Mouse (Mus musculus) limb, embryonic 14.5 days (tissue): ENCODE data around the gene Bfsp1. TPM values are rescaled to one million over a fixed set of nuclear protein-coding genes. Genes with fewer than 3 reads are reported as not detected.

Experiments
- ATAC-seq: fragments of 200-750 bp; cut with Nextera tagmentation; 2 replicates; pipeline ENCODE4 v1.8.0; 2017; ENCODE audit warnings: low read depth, moderate number of reproducible peaks, moderate TSS enrichment; ENCODE audit not compliant: low FRiP score
- DNase-seq: peaks from one replicate; pipeline ENCODE4 v3.0.0-alpha.2; 2015; ENCODE audit warnings: low spot score
- H3K27ac ChIP-seq: fragments of 300-500 bp; sonication (generic); replicated peaks from 2 replicates; pipeline ENCODE4 v1.5.1; 2014; ENCODE audit warnings: low read depth, mild to moderate bottlenecking, low read length, moderate library complexity, mixed read lengths
- H3K27me3 ChIP-seq: fragments of 300-500 bp; sonication (generic); 2 replicates; pipeline ENCODE4 v1.6.1; 2014; ENCODE audit warnings: low read length, mixed read lengths; ENCODE audit not compliant: control insufficient read depth, insufficient read depth
- H3K36me3 ChIP-seq: fragments of 300-500 bp; sonication (generic); 2 replicates; pipeline ENCODE4 v1.6.1; 2014; ENCODE audit warnings: mild to moderate bottlenecking, low read length, moderate library complexity, mixed read lengths; ENCODE audit not compliant: control insufficient read depth, insufficient read depth
- H3K4me1 ChIP-seq: fragments of 300-500 bp; sonication (generic); 2 replicates; pipeline ENCODE4 v1.6.1; 2014; ENCODE audit warnings: antibody characterized with exemption, low read length, mixed read lengths; ENCODE audit not compliant: control insufficient read depth, insufficient read depth
- H3K4me2 ChIP-seq: fragments of 300-500 bp; sonication (generic); replicated peaks from 2 replicates; pipeline ENCODE4 v1.6.1; 2014; ENCODE audit warnings: low read depth, mild to moderate bottlenecking, low read length, moderate library complexity; ENCODE audit not compliant: severe bottlenecking
- H3K4me3 ChIP-seq: fragments of 300-500 bp; sonication (generic); replicated peaks from 2 replicates; pipeline ENCODE4 v1.5.1; 2014; ENCODE audit warnings: low read length
- H3K9ac ChIP-seq: fragments of 300-500 bp; sonication (generic); 2 replicates; pipeline ENCODE4 v1.6.1; 2014; ENCODE audit warnings: mild to moderate bottlenecking, low read depth, low read length, moderate library complexity; ENCODE audit not compliant: severe bottlenecking
- H3K9me3 ChIP-seq: fragments of 300-500 bp; sonication (generic); 2 replicates; pipeline ENCODE4 v1.6.1; 2016; ENCODE audit warnings: low read length; ENCODE audit not compliant: control insufficient read depth
- POLR2A ChIP-seq: fragments of 200-500 bp; IDR thresholded peaks from 2 replicates; pipeline ENCODE4 v1.8.0; 2012; ENCODE audit warnings: inconsistent platforms, mild to moderate bottlenecking, moderate library complexity, borderline replicate concordance; ENCODE audit not compliant: insufficient read depth, insufficient read length; ENCODE audit errors: extremely low read depth
- WGBS: fragments of 180-500 bp; shearing (Covaris S2); extraction: QIAGEN DNeasy Blood & Tissue Kit; methylation state at CpG from one replicate; pipeline ENCODE4 v1.1.7; 2014; 5-methylcytosine and 5-hydroxymethylcytosine counted together
- polyA plus RNA-seq, 2 experiments: library from polyadenylated mRNA; depleted of rRNA in 1 of 2; stranded (reverse) in 1 of 2; unstranded in 1 of 2; fragments of >200 nt; fragmentation: Nextera tagmentation in 1 of 2; extraction: Ambion mirVana in 1 of 2; gene quantifications; 2 replicates each; pipeline versions ENCODE4 v1.2.1 to v1.2.3; 2012 to 2014

Bfsp1 gene
- polyA plus RNA-seq, 2 experiments, result 2.2 to 3.1 TPM

DNA sequence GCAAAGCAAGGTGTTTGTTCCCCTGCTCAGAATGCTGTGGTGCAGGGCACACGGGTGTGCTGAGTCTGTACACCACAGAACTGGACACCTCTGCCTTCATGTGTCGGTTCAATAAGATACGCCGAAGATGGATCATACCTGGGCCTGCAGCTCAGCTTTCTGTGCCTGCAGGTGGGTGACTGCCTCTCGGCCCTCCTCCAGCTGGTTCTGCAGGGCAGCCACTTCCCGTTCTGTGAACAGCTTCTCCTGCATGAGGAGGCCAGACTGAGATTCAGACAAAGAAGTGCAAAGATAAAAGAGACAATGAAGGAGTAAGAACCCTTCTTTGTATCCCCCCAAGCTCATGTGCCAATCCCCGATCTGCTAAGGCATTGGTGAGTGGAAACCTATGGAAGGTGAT is 21.4 kb downstream of the Bfsp1 start:
- Histone ChIP-seq H3K36me3 (no peaks in the 10 kb centered on the region), H3K27ac (no peak overlapping the region)
- 71% methylated on average over 7 of the region's 7 CpGs for WGBS

DNA sequence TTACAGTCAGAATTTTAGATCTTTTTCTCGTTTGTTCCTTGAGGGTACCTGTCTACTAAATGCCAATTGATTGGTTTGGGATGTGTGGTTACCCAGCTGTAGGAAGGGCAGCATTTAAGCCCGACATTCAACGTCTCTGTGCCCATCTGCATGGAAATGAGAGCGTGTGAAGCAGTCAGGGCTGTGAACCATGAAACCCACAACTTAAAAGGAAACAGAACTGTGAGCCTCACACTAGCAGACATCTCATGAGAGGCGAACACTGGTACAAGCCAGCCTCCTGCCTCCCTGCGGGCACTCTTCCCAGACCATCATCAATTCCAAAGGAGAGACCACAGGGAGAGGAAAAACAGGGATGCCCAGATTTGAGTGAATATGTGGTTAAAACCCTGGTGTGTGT is 22.1 kb downstream of the Bfsp1 start:
- Histone ChIP-seq H3K4me3 (no peak overlapping the region), H3K9ac (no peak overlapping the region), H3K9me3 (no peaks in the 10 kb centered on the region), H3K36me3 (no peaks in the 10 kb centered on the region), H3K4me1 (peaks cover 3% of the 10 kb centered on the region; the same call in 1 of the 2 replicates), H3K27me3 (no peaks in the 10 kb centered on the region), H3K4me2 (no peak overlapping the region), H3K27ac (no peak overlapping the region)
- 62% methylated on average over 6 of the region's 6 CpGs for WGBS
- DNase-seq (no peak), ATAC-seq (no peak)
- TF ChIP-seq POLR2A, result no peak

More for the DNA sequence above, 21.4 kb downstream of the Bfsp1 start:
- H3K9me3 ChIP-seq, result no peaks in the 10 kb centered on the region
- no peak for TF ChIP-seq POLR2A
- no peak for ATAC-seq
- no peak for DNase-seq
- H3K9ac ChIP-seq, result no peak overlapping the region
- no peaks in the 10 kb centered on the region for H3K27me3 ChIP-seq
- H3K4me1 ChIP-seq, result peaks cover 3% of the 10 kb centered on the region; the same call in 1 of the 2 replicates
- H3K4me2 ChIP-seq, result no peak overlapping the region
- no peak overlapping the region for H3K4me3 ChIP-seq

DNA sequence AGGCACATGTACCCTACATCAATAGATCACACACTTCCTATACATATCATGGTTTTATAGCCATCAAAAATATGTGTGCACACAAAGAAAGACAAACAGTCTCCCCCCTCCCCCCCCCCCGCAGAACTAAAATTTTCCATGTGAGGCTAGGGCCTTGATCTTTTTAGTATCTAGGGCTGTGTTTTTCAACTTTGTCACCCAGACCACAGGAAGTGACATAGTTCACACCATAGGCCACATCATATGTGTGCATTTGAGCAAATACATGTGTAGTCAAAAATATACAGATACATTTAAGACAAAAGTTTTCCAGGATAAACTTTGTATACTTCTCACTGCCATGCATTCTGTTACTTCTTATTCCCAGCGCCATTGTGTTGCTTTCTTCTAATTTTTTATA is 23.5 kb downstream of the Bfsp1 start:
- no peaks in the 10 kb centered on the region for H3K9me3 ChIP-seq
- DNase-seq (no peak), ATAC-seq (no peak)
- H3K9ac ChIP-seq, result no peak overlapping the region
- no peaks in the 10 kb centered on the region for H3K27me3 ChIP-seq
- H3K36me3 ChIP-seq, result no peaks in the 10 kb centered on the region
- H3K4me2 ChIP-seq, result no peak overlapping the region
- WGBS, result 83% methylated on average over 2 of the region's 2 CpGs
- H3K4me3 ChIP-seq, result no peak overlapping the region
- TF ChIP-seq POLR2A, result no peak
- no peak overlapping the region for H3K27ac ChIP-seq
- H3K4me1 ChIP-seq, result peaks cover 4% of the 10 kb centered on the region

DNA sequence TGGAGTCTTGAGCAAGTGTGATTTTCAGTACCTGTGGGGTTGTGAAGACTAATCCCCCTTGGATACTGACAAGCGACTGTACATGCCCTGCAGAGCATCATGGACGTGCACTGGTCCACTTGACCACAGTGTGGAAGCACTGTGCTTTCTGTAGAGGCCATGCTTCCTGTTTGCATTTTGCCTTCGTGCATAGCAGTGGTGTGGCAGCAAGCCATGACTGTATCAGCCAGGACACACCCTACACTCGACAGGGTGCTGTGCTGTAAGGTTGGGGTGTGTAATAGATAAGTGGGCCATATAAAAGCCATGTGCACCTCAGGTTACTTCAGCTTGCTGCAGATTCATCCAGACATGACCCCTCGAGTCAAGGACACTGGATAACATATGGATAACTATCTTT is 24.3 kb downstream of the Bfsp1 start:
- no peak for ATAC-seq
- no peak for DNase-seq
- no peaks in the 10 kb centered on the region for H3K36me3 ChIP-seq
- H3K4me2 ChIP-seq, result no peak overlapping the region
- no peak overlapping the region for H3K4me3 ChIP-seq
- no peak for TF ChIP-seq POLR2A
- no peak overlapping the region for H3K9ac ChIP-seq
- no peaks in the 10 kb centered on the region for H3K27me3 ChIP-seq
- peaks cover 8% of the 10 kb centered on the region for H3K4me1 ChIP-seq
- WGBS, result 66% methylated on average over 5 of the region's 5 CpGs
- no peak overlapping the region for H3K27ac ChIP-seq
- no peaks in the 10 kb centered on the region for H3K9me3 ChIP-seq

DNA sequence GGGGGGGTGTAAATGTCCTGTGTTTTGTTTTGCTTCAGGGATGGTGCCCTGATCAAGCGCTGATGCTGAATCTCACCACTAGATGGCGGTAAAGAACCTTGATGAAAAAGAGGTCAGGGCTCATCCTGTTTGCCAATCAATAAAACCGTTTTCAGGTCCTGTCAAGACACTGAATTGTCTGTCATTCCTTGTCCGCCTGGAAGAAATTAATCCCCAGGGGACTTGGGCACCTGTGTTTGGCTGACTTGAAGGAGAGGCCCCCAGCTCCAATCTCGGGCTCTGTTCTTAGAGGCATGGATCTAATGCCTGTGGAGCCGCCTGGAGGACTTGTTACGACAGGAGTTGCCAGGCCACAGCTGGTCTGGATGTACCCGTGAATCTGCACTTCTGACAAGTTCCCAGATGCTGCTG is 25.7 kb downstream of the Bfsp1 start:
- ATAC-seq (peak; percentile 63; the same call in 1 of the 2 replicates), DNase-seq (peak; percentile 82)
- no peak for TF ChIP-seq POLR2A
- peak overlapping the region; percentile 21 for H3K4me3 ChIP-seq
- WGBS, result 3% methylated on average over 8 of the region's 8 CpGs
- H3K9me3 ChIP-seq, result no peaks in the 10 kb centered on the region
- no peak overlapping the region for H3K27ac ChIP-seq
- no peaks in the 10 kb centered on the region for H3K27me3 ChIP-seq
- peaks cover 8% of the 10 kb centered on the region for H3K4me1 ChIP-seq
- no peaks in the 10 kb centered on the region for H3K36me3 ChIP-seq
- no peak overlapping the region for H3K9ac ChIP-seq
- H3K4me2 ChIP-seq, result peak overlapping the region; percentile 46

DNA sequence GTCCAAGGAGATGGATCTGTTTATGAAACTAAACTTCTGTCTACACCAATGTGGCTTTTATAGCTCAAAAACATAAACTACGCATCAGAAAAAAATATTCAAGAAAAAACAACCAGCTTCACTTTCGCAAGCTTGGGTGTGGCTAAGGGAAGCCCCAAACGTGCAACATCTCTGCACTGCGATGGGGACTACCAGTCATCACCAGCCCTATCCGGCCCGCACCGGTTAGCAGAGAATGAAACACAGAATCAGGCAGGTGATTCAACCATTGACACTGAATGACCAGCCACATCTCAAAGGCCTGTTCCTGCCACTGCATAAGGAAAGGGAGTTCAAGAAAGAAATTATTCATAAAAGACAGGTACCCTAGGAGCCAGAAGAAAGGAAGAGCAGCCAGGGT is 27.2 kb downstream of the Bfsp1 start:
- Histone ChIP-seq H3K27me3 (no peaks in the 10 kb centered on the region), H3K4me2 (no peak overlapping the region), H3K27ac (no peak overlapping the region), H3K36me3 (no peaks in the 10 kb centered on the region), H3K9me3 (no peaks in the 10 kb centered on the region), H3K9ac (no peak overlapping the region), H3K4me3 (no peak overlapping the region), H3K4me1 (peaks cover 8% of the 10 kb centered on the region)
- ATAC-seq (no peak), DNase-seq (no peak)
- WGBS, result 88% methylated on average over 7 of the region's 7 CpGs
- TF ChIP-seq POLR2A, result no peak
